Mouse (Mus musculus): ENCODE data around the gene Epha3. TPM values are rescaled to one million over a fixed set of nuclear protein-coding genes. Genes with fewer than 3 reads are reported as not detected.

Epha3 gene
- 11.9 and 13.4 TPM in 2 replicates for polyA plus RNA-seq (2016; fragmentation: Nextera tagmentation; extraction: Ambion mirVana)

DNA sequence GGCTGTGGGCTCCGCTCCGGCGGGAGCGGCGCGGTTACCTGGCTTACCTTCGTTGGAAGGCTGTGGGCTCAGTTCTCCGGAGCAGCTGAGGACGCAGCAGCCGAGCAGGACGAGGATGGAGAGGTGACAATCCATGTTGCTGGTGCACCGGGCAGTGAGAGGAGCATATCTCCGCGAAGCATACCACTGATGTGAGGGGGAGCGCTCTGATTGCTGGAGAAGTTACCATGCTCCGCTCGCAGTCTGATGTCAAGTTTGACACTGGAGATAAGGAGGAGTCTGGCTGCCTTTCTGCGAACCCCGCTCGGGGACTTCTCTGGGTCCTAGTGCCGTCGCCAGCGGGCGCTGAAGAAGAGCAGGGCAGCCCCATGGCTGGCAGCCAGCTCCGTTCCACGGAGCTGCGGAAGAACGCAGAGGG, at the start of gene Epha3:
TSS of gene Epha3 (minus strand) at position 263 of the 418 bp plus-strand sequence.
- Histone ChIP-seq H3K4me3 (peak within 1 kb of the TSS; percentile 69), H3K9ac (peak within 1 kb of the TSS; percentile 49), H3K9me3 (replicated peaks) (no peaks in the 10 kb centered on the region), H3K36me3 (no peaks in the 10 kb centered on the region), H3K4me1 (replicated peaks) (peaks cover 11% of the 10 kb centered on the region), H3K27me3 (replicated peaks) (no peaks in the 10 kb centered on the region), H3K27ac (ENCODE audit: poor library complexity, severe bottlenecking) (peak within 1 kb of the TSS; percentile 24; the same call in 1 of the 2 replicates), H3K4me2 (peak within 1 kb of the TSS; percentile 85)
- WGBS: under 1% methylated on average over 28 of the region's 28 CpGs
- ATAC-seq (ENCODE audit: insufficient number of reproducible peaks, low FRiP score): peak; percentile 66

DNA sequence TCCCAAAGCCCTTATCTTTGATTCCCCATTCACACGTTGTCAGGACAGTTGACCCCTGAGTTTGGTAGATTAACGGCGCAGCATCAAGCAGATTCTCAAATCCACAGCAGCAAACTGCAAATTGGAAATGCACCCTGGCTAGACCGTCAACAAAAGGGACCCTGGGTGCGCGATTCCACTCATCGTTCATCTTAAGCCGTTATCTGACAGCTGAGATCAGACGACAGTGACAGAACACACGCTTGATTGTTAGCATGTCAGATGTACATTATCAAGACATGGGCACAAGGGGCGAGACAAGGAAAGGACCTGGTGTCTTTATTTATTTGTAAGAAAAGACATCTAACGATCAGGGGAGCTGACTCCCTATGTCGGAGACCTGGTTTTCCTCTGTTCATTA, 39.5 kb upstream of the Epha3 start:
- Histone ChIP-seq H3K9me3 (replicated peaks) (no peaks in the 10 kb centered on the region), H3K4me1 (replicated peaks) (peaks cover 4% of the 10 kb centered on the region; the same call in 1 of the 2 replicates), H3K4me2 (peak overlapping the region; percentile 58), H3K36me3 (no peaks in the 10 kb centered on the region), H3K9ac (no peak overlapping the region), H3K27ac (ENCODE audit: poor library complexity, severe bottlenecking) (no peak overlapping the region), H3K27me3 (replicated peaks) (no peaks in the 10 kb centered on the region), H3K4me3 (peak overlapping the region; percentile 21; the same call in 1 of the 2 replicates)
- ATAC-seq (ENCODE audit: insufficient number of reproducible peaks, low FRiP score): no peak
- 17% methylated on average over 13 of the region's 13 CpGs for WGBS

DNA sequence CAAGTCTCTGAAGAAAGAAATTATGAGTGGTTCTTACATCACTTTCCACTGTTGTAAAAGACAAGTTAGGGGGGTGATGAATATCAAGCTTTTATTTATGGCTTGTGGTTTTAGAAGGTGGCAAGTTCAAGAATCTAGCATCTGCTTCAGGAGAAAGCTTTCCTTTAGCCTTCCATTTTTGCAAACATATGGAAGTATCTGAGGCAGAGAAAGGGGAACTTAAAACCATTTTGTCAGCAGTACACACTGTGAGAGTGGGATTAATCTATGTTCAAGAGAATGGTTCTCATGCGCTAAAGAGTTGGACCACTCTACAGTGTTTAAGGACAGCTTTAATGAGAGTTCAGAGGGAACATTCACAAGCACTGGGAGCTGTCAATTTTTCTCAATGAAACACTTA, 17.2 kb upstream of the Epha3 start:
- Histone ChIP-seq H3K9ac (no peak overlapping the region), H3K4me2 (no peak overlapping the region), H3K27ac (ENCODE audit: poor library complexity, severe bottlenecking) (no peak overlapping the region), H3K4me3 (no peak overlapping the region), H3K9me3 (replicated peaks) (no peaks in the 10 kb centered on the region), H3K27me3 (replicated peaks) (no peaks in the 10 kb centered on the region), H3K4me1 (replicated peaks) (no peaks in the 10 kb centered on the region), H3K36me3 (no peaks in the 10 kb centered on the region)
- WGBS: 94% methylated on average over 1 of the region's 1 CpGs
- ATAC-seq (ENCODE audit: insufficient number of reproducible peaks, low FRiP score): no peak

DNA sequence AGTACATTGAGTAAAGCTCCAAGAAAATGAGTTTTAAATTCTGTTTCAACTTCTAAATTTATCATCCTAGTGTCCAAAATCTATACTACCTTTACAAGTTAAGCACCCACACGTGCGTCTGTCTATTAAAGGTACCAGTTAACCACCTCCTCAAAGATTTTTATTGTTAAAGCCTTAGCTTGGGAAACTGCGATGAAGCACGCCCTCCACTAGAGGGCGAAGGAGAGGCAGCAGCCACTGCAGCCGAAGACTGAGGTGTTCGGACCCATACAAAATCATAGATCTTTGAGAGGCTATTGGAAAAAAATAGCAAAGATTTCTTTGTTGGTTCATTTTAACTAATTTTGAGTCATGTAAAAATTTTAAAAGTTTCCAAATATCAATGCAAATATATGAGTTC, 8.3 kb upstream of the Epha3 start:
- WGBS: 12% methylated on average over 7 of the region's 7 CpGs
- no peak for ATAC-seq (ENCODE audit: insufficient number of reproducible peaks, low FRiP score)
- no peaks in the 10 kb centered on the region for H3K9me3 ChIP-seq (replicated peaks)

DNA sequence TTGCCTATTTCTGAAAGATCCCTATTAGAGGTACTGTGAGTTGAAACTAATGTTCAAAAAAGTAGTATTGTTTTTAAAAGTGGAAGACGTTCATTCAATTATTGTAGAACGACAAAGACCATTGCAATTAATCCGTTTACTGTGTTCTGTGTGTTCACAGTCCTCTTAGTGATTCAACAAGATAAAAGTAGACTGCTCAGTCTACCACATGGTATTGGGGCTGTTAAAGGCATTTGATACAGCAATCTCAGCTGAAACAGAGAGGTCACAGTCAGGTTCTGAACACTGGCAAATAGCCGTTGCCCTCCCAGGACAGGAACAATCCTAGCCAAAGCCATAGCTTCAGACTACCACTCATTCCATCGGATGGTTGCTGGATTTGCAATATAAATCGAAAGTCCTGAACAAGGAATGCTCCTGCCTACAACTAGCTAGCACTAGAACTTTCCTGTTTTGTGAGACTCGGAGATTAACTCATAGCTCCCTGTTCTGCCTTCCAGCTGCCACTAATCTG, 545 bp upstream of the Epha3 start:
- ATAC-seq (ENCODE audit: insufficient number of reproducible peaks, low FRiP score): no peak
- no peaks in the 10 kb centered on the region for H3K36me3 ChIP-seq
- peak overlapping the region; percentile 49 for H3K9ac ChIP-seq
- H3K4me2 ChIP-seq: peak overlapping the region; percentile 85
- peaks cover 11% of the 10 kb centered on the region for H3K4me1 ChIP-seq (replicated peaks)
- peak overlapping the region; percentile 69 for H3K4me3 ChIP-seq
- 28% methylated on average over 7 of the region's 7 CpGs for WGBS
- no peaks in the 10 kb centered on the region for H3K27me3 ChIP-seq (replicated peaks)
- H3K9me3 ChIP-seq (replicated peaks): no peaks in the 10 kb centered on the region
- no peak overlapping the region for H3K27ac ChIP-seq (ENCODE audit: poor library complexity, severe bottlenecking)

More for the DNA sequence above, 8.3 kb upstream of the Epha3 start:
- Histone ChIP-seq H3K27ac (ENCODE audit: poor library complexity, severe bottlenecking) (no peak overlapping the region), H3K9ac (no peak overlapping the region), H3K27me3 (replicated peaks) (no peaks in the 10 kb centered on the region), H3K4me2 (no peak overlapping the region), H3K4me3 (no peak overlapping the region), H3K4me1 (replicated peaks) (peaks cover 7% of the 10 kb centered on the region), H3K36me3 (no peaks in the 10 kb centered on the region)

DNA sequence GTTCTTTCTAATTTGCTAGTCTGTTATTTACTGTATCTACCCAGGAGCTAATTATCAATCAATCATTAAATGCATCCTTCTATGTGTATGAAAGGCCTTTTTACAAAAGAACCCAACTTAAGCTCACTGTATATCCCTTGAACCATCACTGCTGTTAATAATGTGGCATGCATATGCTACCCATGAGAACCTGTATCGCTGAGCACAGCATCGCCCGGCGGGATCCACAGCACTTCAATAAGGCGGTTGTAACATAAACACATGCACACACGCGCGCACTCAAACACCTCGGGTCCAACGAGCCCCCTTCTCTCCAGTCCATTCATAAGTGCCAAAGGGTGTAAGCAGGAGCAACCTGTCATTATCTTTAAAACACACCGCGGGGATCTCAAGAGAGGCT, 794 bp downstream of the Epha3 start:
- Histone ChIP-seq H3K27me3 (replicated peaks) (no peaks in the 10 kb centered on the region), H3K4me1 (replicated peaks) (peaks cover 8% of the 10 kb centered on the region), H3K27ac (ENCODE audit: poor library complexity, severe bottlenecking) (no peak overlapping the region), H3K36me3 (no peaks in the 10 kb centered on the region), H3K9ac (0 out of 2 replicates have a peak overlapping the region, but pooled peaks have one; percentile 32), H3K9me3 (replicated peaks) (no peaks in the 10 kb centered on the region), H3K4me2 (peak overlapping the region; percentile 85), H3K4me3 (peak overlapping the region; percentile 69)
- WGBS: 5% methylated on average over 12 of the region's 12 CpGs
- no peak for ATAC-seq (ENCODE audit: insufficient number of reproducible peaks, low FRiP score)

DNA sequence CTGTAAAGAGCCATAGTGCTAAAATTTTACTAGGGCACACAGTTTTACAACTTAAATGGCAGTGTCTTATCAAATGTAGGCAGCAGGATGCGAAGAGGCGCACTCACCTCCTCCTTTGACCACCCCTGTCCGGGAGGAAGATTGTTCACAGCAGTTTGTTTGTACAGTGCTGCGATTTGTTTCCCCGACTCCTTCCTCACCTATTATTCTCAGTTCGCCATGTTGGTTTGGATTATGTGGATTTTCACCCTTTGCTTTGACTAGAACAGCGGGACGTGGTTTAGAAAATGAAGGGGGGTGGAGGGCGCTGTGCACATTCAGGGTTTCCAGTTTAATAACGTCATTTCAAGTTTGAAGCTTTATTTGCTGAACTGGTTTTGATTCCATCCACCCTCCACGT, 6.4 kb downstream of the Epha3 start:
- Histone ChIP-seq H3K27ac (ENCODE audit: poor library complexity, severe bottlenecking) (peak overlapping the region; percentile 79), H3K36me3 (no peaks in the 10 kb centered on the region), H3K4me3 (peak overlapping the region; percentile 61), H3K4me1 (replicated peaks) (no peaks in the 10 kb centered on the region), H3K9me3 (replicated peaks) (no peaks in the 10 kb centered on the region), H3K9ac (peak overlapping the region; percentile 69), H3K27me3 (replicated peaks) (no peaks in the 10 kb centered on the region), H3K4me2 (peak overlapping the region; percentile 83)
- WGBS: 2% methylated on average over 11 of the region's 11 CpGs
- peak; percentile 25; the same call in 1 of the 2 replicates for ATAC-seq (ENCODE audit: insufficient number of reproducible peaks, low FRiP score)

DNA sequence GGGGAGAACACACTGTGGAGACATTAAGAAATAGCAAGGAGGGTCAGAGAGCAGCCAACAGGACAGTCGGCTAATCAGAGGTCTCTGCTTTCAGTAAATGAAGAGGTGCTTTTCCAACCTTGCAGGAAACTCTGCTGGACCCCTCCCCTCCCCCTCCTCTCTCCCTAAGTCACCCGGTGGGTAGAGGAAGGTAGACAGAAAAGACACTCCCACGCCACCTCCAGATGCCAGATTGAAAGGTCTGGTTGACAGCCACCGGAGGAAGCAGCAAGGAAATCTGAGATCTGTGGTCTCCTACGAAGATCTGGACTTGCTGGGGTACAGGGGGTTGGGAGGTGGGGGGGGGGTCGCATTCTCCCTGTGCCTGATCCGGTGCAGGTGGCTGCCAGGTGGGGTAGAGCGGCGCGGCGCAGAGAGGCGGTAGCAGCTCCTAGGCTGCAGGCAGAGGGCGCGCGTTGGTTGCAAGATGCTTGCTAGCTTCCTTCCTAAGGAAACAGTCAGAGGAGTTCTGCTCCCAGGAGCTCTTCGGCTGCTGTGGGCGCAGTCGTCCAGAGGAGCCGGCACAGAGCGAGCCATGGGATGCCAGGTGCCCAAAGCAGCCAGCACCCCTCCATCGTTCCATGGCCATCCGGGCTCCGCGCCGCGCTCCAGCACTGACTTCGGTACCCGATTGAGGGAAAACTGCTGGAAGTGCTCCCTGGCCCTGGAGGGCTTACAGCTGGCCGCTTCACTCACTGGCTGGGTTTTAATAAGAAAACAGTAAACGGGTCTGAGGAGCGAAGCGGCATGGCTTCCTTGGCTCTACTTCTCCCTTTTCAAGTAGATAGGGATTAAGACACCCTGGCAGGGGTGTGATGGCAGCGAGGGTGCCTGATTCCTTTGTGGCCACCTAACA, 7.1 kb downstream of the Epha3 start:
- 3% methylated on average over 33 of the region's 33 CpGs for WGBS
- ATAC-seq (ENCODE audit: insufficient number of reproducible peaks, low FRiP score): peak; percentile 89
- peak overlapping the region; percentile 69 for H3K9ac ChIP-seq
- peak overlapping the region; percentile 83 for H3K4me2 ChIP-seq
- H3K27me3 ChIP-seq (replicated peaks): no peaks in the 10 kb centered on the region
- peak overlapping the region; percentile 61 for H3K4me3 ChIP-seq
- no peaks in the 10 kb centered on the region for H3K36me3 ChIP-seq
- peak overlapping the region; percentile 79 for H3K27ac ChIP-seq (ENCODE audit: poor library complexity, severe bottlenecking)
- H3K4me1 ChIP-seq (replicated peaks): no peaks in the 10 kb centered on the region
- no peaks in the 10 kb centered on the region for H3K9me3 ChIP-seq (replicated peaks)

DNA sequence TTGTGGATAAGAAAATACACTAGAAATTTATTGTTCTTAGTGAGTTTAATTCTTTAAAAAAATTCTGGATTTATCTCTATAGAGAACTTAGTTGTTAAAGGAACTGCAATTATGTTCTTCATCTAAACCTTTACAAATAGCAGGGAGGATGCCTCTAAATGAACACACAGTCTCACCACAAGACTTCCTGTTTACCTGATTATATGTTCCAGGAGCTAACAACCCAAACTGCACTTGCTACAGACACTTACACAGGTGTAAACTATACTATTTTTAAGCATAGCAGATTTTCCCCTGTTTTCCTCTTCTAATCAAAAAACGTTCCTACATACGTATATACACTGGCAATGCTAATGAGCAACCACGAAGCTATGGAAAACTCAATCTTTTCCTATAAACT, 13.7 kb downstream of the Epha3 start:
- no peak overlapping the region for H3K9ac ChIP-seq
- no peak overlapping the region for H3K4me3 ChIP-seq
- no peaks in the 10 kb centered on the region for H3K9me3 ChIP-seq (replicated peaks)
- no peaks in the 10 kb centered on the region for H3K27me3 ChIP-seq (replicated peaks)
- H3K4me1 ChIP-seq (replicated peaks): no peaks in the 10 kb centered on the region
- H3K36me3 ChIP-seq: no peaks in the 10 kb centered on the region
- WGBS: 78% methylated on average over 3 of the region's 3 CpGs
- no peak for ATAC-seq (ENCODE audit: insufficient number of reproducible peaks, low FRiP score)
- H3K4me2 ChIP-seq: no peak overlapping the region
- no peak overlapping the region for H3K27ac ChIP-seq (ENCODE audit: poor library complexity, severe bottlenecking)

DNA sequence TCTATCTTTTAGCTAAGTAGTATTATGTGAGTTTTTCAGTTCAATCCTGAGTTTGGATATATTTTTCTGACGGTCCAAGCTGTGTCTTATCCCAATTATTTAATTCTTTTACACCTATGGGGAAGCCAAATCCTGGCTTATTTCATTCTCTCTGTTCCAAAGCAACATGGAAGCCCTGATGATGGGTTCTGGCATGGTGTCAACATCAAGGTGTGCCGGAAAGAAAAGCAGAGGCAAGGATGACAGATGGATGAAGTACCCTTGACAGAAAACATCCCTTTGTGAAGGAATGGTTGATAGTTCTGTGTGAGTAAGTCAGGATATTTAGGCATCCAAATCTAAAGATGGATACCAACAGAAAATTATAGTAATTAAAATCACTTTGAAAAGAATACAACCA, 21.1 kb downstream of the Epha3 start:
- Histone ChIP-seq H3K4me2 (no peak overlapping the region), H3K27ac (ENCODE audit: poor library complexity, severe bottlenecking) (no peak overlapping the region), H3K27me3 (replicated peaks) (no peaks in the 10 kb centered on the region), H3K9ac (no peak overlapping the region), H3K36me3 (no peaks in the 10 kb centered on the region), H3K4me3 (no peak overlapping the region), H3K9me3 (replicated peaks) (no peaks in the 10 kb centered on the region), H3K4me1 (replicated peaks) (no peaks in the 10 kb centered on the region)
- WGBS: 49% methylated on average over 2 of the region's 2 CpGs
- no peak for ATAC-seq (ENCODE audit: insufficient number of reproducible peaks, low FRiP score)

DNA sequence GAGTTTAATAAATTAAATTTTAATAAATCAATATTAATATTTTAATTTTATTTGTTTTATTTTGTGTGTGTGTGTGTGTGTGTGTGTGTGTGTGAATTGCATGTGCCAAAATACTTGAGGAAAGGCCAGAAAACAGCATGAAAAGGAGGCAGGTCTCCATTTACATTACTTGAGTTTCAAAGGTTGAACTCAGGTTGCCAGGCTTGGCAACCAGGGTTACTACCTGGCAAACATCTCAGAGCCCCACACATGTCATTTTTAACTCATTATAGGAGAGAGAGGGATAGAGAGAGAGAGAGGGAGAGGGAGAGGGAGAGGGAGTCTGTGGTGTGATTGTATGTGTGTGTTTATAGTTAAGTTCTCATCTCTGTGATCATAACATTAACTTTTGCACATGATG, 26.5 kb downstream of the Epha3 start:
- Histone ChIP-seq H3K9me3 (replicated peaks) (no peaks in the 10 kb centered on the region), H3K27me3 (replicated peaks) (no peaks in the 10 kb centered on the region), H3K36me3 (no peaks in the 10 kb centered on the region), H3K4me2 (no peak overlapping the region), H3K9ac (no peak overlapping the region), H3K27ac (ENCODE audit: poor library complexity, severe bottlenecking) (no peak overlapping the region), H3K4me1 (replicated peaks) (no peaks in the 10 kb centered on the region), H3K4me3 (no peak overlapping the region)
- no peak for ATAC-seq (ENCODE audit: insufficient number of reproducible peaks, low FRiP score)

Measured in heart, embryonic 12.5 days (tissue).